Mouse (Mus musculus): Measurements from ENCODE around the gene Sp3. TPM values are rescaled to one million over a fixed set of nuclear protein-coding genes. Genes with fewer than 3 reads are reported as not detected.

Gene Sp3
- polyA plus RNA-seq, 1 experiment from 2014 or later: 72.3 TPM

DNA sequence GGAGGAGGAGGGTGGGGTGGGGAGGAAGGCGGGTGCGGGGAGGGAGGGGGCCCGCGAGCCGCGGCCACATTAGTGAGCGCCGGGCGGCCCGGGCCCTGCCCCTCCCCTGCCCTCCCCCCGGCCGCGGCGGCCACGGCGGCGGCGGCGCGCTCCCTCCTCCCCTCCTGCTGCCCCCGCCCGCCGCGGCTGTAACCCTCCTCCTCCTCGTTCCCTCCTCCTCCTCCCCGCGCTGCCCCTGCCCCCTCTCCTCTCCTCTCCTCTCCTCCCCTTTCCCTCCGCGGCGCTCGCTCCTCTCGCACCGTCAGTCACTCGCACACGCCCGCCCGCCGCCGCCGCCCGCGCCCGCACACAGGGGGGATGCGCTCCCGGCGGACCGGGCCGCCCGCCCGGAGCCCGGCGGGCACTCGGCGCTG is 581 bp downstream of the Sp3 start:
- TF ChIP-seq CTCF (IDR thresholded peaks at IDR 0.05; ENCODE audit: low read depth): no peak

DNA sequence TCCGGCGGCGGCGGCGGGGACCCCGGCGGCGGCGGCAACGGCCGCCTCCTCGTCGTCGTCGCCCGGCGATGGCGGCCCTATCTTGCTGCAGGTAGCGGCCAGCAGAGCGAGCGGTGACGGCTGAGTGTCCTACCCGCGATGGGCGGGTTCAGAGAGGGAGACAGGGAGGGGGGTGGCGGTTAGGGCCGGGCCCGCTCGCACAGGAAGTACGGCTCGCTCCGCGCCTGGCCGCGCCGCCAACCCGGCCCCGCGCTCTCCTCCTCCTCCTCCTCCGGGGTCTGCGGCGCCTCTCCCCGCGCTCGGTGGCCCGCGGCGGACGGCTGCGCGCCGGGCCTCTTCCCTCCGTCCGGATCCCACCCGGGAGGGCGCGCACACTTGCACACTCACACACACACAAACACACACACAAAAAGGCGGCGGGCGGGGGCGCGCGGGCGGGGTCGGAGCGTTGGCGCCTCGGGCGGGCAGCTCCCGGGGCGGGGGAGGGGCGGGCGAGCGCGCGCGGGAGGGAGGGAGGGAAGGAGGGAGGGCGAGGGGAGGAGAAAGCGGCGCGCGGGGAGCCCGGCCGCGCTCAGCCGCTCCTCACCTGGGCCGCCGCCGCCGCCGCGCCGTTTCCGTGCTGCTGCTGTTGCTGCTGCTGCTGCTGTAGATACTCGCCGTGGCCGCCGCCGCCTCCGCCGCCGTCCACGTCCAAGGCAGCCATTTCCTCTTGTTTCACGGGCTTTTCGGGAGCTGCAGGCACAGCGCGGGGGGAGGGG is 1.2 kb downstream of the Sp3 start:
- H3K9ac ChIP-seq: peak overlapping the region; percentile 95
- H3K27ac ChIP-seq (ENCODE audit: low read depth): peak overlapping the region; percentile 100
- DNase-seq (peak; percentile 88), ATAC-seq (ENCODE audit: insufficient read depth) (peak; percentile 86)
- 0% methylated on average over 22 of the region's 107 CpGs for WGBS
- H3K4me3 ChIP-seq (ENCODE audit: low read depth, low read length): peak overlapping the region; percentile 87
- no peaks in the 10 kb centered on the region for H3K9me3 ChIP-seq (ENCODE audit: low read depth, low read length)
- H3K27me3 ChIP-seq (ENCODE audit: insufficient read depth, low read length): no peaks in the 10 kb centered on the region
- TF ChIP-seq CTCF (IDR thresholded peaks at IDR 0.05; ENCODE audit: low read depth): no peak
- 0 out of 2 replicates have a peak, but pooled peaks cover 6% of the 10 kb centered on the region for H3K4me1 ChIP-seq (ENCODE audit: insufficient read depth)
- H3K4me2 ChIP-seq: peak overlapping the region; percentile 89
- 0 out of 2 replicates have a peak, but pooled peaks cover 10% of the 10 kb centered on the region for H3K36me3 ChIP-seq (ENCODE audit: insufficient read depth)

More for the DNA sequence above, 581 bp downstream of the Sp3 start:
- H3K36me3 ChIP-seq (ENCODE audit: insufficient read depth): 0 out of 2 replicates have a peak, but pooled peaks cover 10% of the 10 kb centered on the region
- H3K9ac ChIP-seq: peak overlapping the region; percentile 95
- DNase-seq: peak; percentile 87
- peak; percentile 65 for ATAC-seq (ENCODE audit: insufficient read depth)
- peak overlapping the region; percentile 100 for H3K27ac ChIP-seq (ENCODE audit: low read depth)
- peak overlapping the region; percentile 87 for H3K4me3 ChIP-seq (ENCODE audit: low read depth, low read length)
- no peaks in the 10 kb centered on the region for H3K9me3 ChIP-seq (ENCODE audit: low read depth, low read length)
- 0 out of 2 replicates have a peak, but pooled peaks cover 6% of the 10 kb centered on the region for H3K4me1 ChIP-seq (ENCODE audit: insufficient read depth)
- no peaks in the 10 kb centered on the region for H3K27me3 ChIP-seq (ENCODE audit: insufficient read depth, low read length)
- H3K4me2 ChIP-seq: peak overlapping the region; percentile 89
- WGBS: 2% methylated on average over 27 of the region's 54 CpGs

- TF ChIP-seq CTCF (IDR thresholded peaks at IDR 0.05; ENCODE audit: low read depth): peak; percentile 68
- Histone ChIP-seq H3K9me3 (ENCODE audit: low read depth, low read length) (no peaks in the 10 kb centered on the region), H3K27me3 (ENCODE audit: insufficient read depth, low read length) (no peaks in the 10 kb centered on the region), H3K27ac (ENCODE audit: low read depth) (peak overlapping the region; percentile 100), H3K4me2 (peak overlapping the region; percentile 89), H3K36me3 (ENCODE audit: insufficient read depth) (0 out of 2 replicates have a peak, but pooled peaks cover 10% of the 10 kb centered on the region), H3K9ac (peak overlapping the region; percentile 95), H3K4me1 (ENCODE audit: insufficient read depth) (0 out of 2 replicates have a peak, but pooled peaks cover 6% of the 10 kb centered on the region), H3K4me3 (ENCODE audit: low read depth, low read length) (peak overlapping the region; percentile 87)
- under 1% methylated on average over 38 of the region's 38 CpGs for WGBS
- ATAC-seq (ENCODE audit: insufficient read depth): peak; percentile 13; the same call in 1 of the 2 replicates
- peak; percentile 80 for DNase-seq
These were observed 1.8 kb downstream of the Sp3 start for GRCm38 (mm10) chr2:72978473-72978872.

- no peaks in the 10 kb centered on the region for H3K27me3 ChIP-seq (ENCODE audit: insufficient read depth, low read length)
- ATAC-seq (ENCODE audit: insufficient read depth) (no peak), DNase-seq (no peak)
- peak overlapping the region; percentile 66 for H3K4me2 ChIP-seq
- 0 out of 2 replicates have a peak, but pooled peaks cover 10% of the 10 kb centered on the region for H3K36me3 ChIP-seq (ENCODE audit: insufficient read depth)
- H3K27ac ChIP-seq (ENCODE audit: low read depth): no peak overlapping the region
- no peak overlapping the region for H3K9ac ChIP-seq
- no peaks in the 10 kb centered on the region for H3K9me3 ChIP-seq (ENCODE audit: low read depth, low read length)
- H3K4me3 ChIP-seq (ENCODE audit: low read depth, low read length): peak overlapping the region; percentile 31
- no peak for TF ChIP-seq CTCF (IDR thresholded peaks at IDR 0.05; ENCODE audit: low read depth)
- H3K4me1 ChIP-seq (ENCODE audit: insufficient read depth): 0 out of 2 replicates have a peak, but pooled peaks cover 6% of the 10 kb centered on the region
- WGBS: 53% methylated on average over 1 of the region's 1 CpGs
These were observed 3.0 kb downstream of the Sp3 start for GRCm38 (mm10) chr2:72977272-72977671.

DNA sequence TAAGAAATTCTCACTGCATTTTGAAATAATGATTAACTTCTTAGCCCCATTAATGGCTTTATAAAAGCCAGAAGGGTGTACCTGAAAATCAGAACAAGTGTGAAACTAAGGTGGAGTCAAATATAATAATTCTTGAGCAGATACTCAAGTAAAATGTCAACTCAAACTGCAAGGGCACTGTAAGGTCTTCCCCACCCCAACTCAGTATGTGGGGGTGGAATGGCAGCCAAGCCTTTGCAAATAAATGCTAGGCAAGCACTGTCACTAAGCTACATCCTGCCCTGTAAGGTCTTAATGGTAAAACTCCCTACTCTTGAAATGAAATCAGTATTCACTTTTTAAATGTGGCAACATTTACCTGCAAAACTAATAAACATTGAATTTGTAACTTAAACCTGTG is 4.2 kb downstream of the Sp3 start:
- TF ChIP-seq CTCF (IDR thresholded peaks at IDR 0.05; ENCODE audit: low read depth): no peak
- no peak overlapping the region for H3K27ac ChIP-seq (ENCODE audit: low read depth)
- ATAC-seq (ENCODE audit: insufficient read depth) (no peak), DNase-seq (no peak)
- peak overlapping the region; percentile 5; the same call in 1 of the 2 replicates for H3K4me2 ChIP-seq
- H3K27me3 ChIP-seq (ENCODE audit: insufficient read depth, low read length): no peaks in the 10 kb centered on the region
- H3K9me3 ChIP-seq (ENCODE audit: low read depth, low read length): no peaks in the 10 kb centered on the region
- peaks cover 16% of the 10 kb centered on the region for H3K36me3 ChIP-seq (ENCODE audit: insufficient read depth)
- H3K9ac ChIP-seq: no peak overlapping the region
- 0 out of 2 replicates have a peak, but pooled peaks cover 6% of the 10 kb centered on the region for H3K4me1 ChIP-seq (ENCODE audit: insufficient read depth)
- H3K4me3 ChIP-seq (ENCODE audit: low read depth, low read length): no peak overlapping the region

DNA sequence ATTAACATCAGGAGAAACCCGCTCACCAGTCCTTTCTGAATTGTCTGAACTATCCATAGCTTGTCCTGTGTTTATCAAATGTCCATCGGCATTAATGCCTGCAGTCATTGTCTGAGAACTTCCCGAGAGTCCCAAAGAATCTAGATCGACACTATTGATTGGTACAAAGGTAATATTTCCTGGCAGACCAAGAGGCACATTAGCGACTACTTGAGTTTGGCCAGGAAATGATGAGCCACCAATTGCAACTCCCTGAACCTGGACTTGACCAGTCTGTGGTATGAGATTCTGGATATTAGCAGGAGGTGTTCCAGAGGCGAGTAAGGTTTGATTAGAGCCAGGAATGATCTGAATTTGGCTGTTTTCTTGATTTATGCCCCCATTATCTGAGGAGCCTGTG is 9.4 kb downstream of the Sp3 start:
- H3K27me3 ChIP-seq (ENCODE audit: insufficient read depth, low read length): no peaks in the 10 kb centered on the region
- H3K9ac ChIP-seq: no peak overlapping the region
- H3K27ac ChIP-seq (ENCODE audit: low read depth): no peak overlapping the region
- H3K36me3 ChIP-seq (ENCODE audit: insufficient read depth): peaks cover 43% of the 10 kb centered on the region
- 0 out of 2 replicates have a peak, but pooled peaks cover 3% of the 10 kb centered on the region for H3K4me1 ChIP-seq (ENCODE audit: insufficient read depth)
- no peak for TF ChIP-seq CTCF (IDR thresholded peaks at IDR 0.05; ENCODE audit: low read depth)
- WGBS: 88% methylated on average over 6 of the region's 6 CpGs
- no peak for DNase-seq
- H3K9me3 ChIP-seq (ENCODE audit: low read depth, low read length): no peaks in the 10 kb centered on the region
- no peak overlapping the region for H3K4me2 ChIP-seq
- no peak overlapping the region for H3K4me3 ChIP-seq (ENCODE audit: low read depth, low read length)
- no peak for ATAC-seq (ENCODE audit: insufficient read depth)

GRCm38 (mm10) chr2:72970302-72970701 is 9.9 kb downstream of the Sp3 start:
- no peak overlapping the region for H3K27ac ChIP-seq (ENCODE audit: low read depth)
- 94% methylated on average over 4 of the region's 4 CpGs for WGBS
- H3K4me3 ChIP-seq (ENCODE audit: low read depth, low read length): no peak overlapping the region
- H3K4me1 ChIP-seq (ENCODE audit: insufficient read depth): no peaks in the 10 kb centered on the region
- ATAC-seq (ENCODE audit: insufficient read depth): no peak
- no peak overlapping the region for H3K9ac ChIP-seq
- H3K9me3 ChIP-seq (ENCODE audit: low read depth, low read length): no peaks in the 10 kb centered on the region
- DNase-seq: no peak
- no peak; the same call in 1 of the 2 replicates for TF ChIP-seq CTCF (IDR thresholded peaks at IDR 0.05; ENCODE audit: low read depth)
- peaks cover 43% of the 10 kb centered on the region for H3K36me3 ChIP-seq (ENCODE audit: insufficient read depth)
- no peaks in the 10 kb centered on the region for H3K27me3 ChIP-seq (ENCODE audit: insufficient read depth, low read length)
- no peak overlapping the region for H3K4me2 ChIP-seq

All from lung, embryonic 14.5 days (tissue).